Mouse (Mus musculus) limb, embryonic 14.5 days (tissue): ENCODE results near the gene Mab21l3. TPM values are rescaled to one million over a fixed set of nuclear protein-coding genes. Genes with fewer than 3 reads are reported as not detected.

ENCODE experiments used
- ATAC-seq: fragments of 200-750 bp; cut with Nextera tagmentation; 2 replicates; pipeline ENCODE4 v1.8.0; 2017; ENCODE audit warnings: low read depth, moderate number of reproducible peaks, moderate TSS enrichment; ENCODE audit not compliant: low FRiP score
- DNase-seq: peaks from one replicate; pipeline ENCODE4 v3.0.0-alpha.2; 2015; ENCODE audit warnings: low spot score
- H3K27ac ChIP-seq: fragments of 300-500 bp; sonication (generic); replicated peaks from 2 replicates; pipeline ENCODE4 v1.5.1; 2014; ENCODE audit warnings: low read depth, mild to moderate bottlenecking, low read length, moderate library complexity, mixed read lengths
- H3K27me3 ChIP-seq: fragments of 300-500 bp; sonication (generic); 2 replicates; pipeline ENCODE4 v1.6.1; 2014; ENCODE audit warnings: low read length, mixed read lengths; ENCODE audit not compliant: control insufficient read depth, insufficient read depth
- H3K36me3 ChIP-seq: fragments of 300-500 bp; sonication (generic); 2 replicates; pipeline ENCODE4 v1.6.1; 2014; ENCODE audit warnings: mild to moderate bottlenecking, low read length, moderate library complexity, mixed read lengths; ENCODE audit not compliant: control insufficient read depth, insufficient read depth
- H3K4me1 ChIP-seq: fragments of 300-500 bp; sonication (generic); 2 replicates; pipeline ENCODE4 v1.6.1; 2014; ENCODE audit warnings: antibody characterized with exemption, low read length, mixed read lengths; ENCODE audit not compliant: control insufficient read depth, insufficient read depth
- H3K4me2 ChIP-seq: fragments of 300-500 bp; sonication (generic); replicated peaks from 2 replicates; pipeline ENCODE4 v1.6.1; 2014; ENCODE audit warnings: low read depth, mild to moderate bottlenecking, low read length, moderate library complexity; ENCODE audit not compliant: severe bottlenecking
- H3K4me3 ChIP-seq: fragments of 300-500 bp; sonication (generic); replicated peaks from 2 replicates; pipeline ENCODE4 v1.5.1; 2014; ENCODE audit warnings: low read length
- H3K9ac ChIP-seq: fragments of 300-500 bp; sonication (generic); 2 replicates; pipeline ENCODE4 v1.6.1; 2014; ENCODE audit warnings: mild to moderate bottlenecking, low read depth, low read length, moderate library complexity; ENCODE audit not compliant: severe bottlenecking
- H3K9me3 ChIP-seq: fragments of 300-500 bp; sonication (generic); 2 replicates; pipeline ENCODE4 v1.6.1; 2016; ENCODE audit warnings: low read length; ENCODE audit not compliant: control insufficient read depth
- POLR2A ChIP-seq: fragments of 200-500 bp; IDR thresholded peaks from 2 replicates; pipeline ENCODE4 v1.8.0; 2012; ENCODE audit warnings: inconsistent platforms, mild to moderate bottlenecking, moderate library complexity, borderline replicate concordance; ENCODE audit not compliant: insufficient read depth, insufficient read length; ENCODE audit errors: extremely low read depth
- WGBS: fragments of 180-500 bp; shearing (Covaris S2); extraction: QIAGEN DNeasy Blood & Tissue Kit; methylation state at CpG from one replicate; pipeline ENCODE4 v1.1.7; 2014; 5-methylcytosine and 5-hydroxymethylcytosine counted together
- polyA plus RNA-seq, 2 experiments: library from polyadenylated mRNA; depleted of rRNA in 1 of 2; stranded (reverse) in 1 of 2; unstranded in 1 of 2; fragments of >200 nt; fragmentation: Nextera tagmentation in 1 of 2; extraction: Ambion mirVana in 1 of 2; gene quantifications; 2 replicates each; pipeline versions ENCODE4 v1.2.1 to v1.2.3; 2012 to 2014

The Mab21l3 gene
- polyA plus RNA-seq, 2 experiments, result 1.5 to 2.9 TPM

GRCm38 (mm10) chr3:101842372-101843094 is 6.2 kb downstream of the Mab21l3 start:
- Histone ChIP-seq H3K9ac (no peak overlapping the region), H3K27ac (no peak overlapping the region), H3K9me3 (no peaks in the 10 kb centered on the region), H3K4me3 (no peak overlapping the region), H3K4me2 (no peak overlapping the region), H3K27me3 (no peaks in the 10 kb centered on the region), H3K36me3 (no peaks in the 10 kb centered on the region), H3K4me1 (peaks cover 6% of the 10 kb centered on the region; the same call in 1 of the 2 replicates)
- ATAC-seq (no peak), DNase-seq (no peak)
- no peak for TF ChIP-seq POLR2A
- 73% methylated on average over 7 of the region's 7 CpGs for WGBS

DNA sequence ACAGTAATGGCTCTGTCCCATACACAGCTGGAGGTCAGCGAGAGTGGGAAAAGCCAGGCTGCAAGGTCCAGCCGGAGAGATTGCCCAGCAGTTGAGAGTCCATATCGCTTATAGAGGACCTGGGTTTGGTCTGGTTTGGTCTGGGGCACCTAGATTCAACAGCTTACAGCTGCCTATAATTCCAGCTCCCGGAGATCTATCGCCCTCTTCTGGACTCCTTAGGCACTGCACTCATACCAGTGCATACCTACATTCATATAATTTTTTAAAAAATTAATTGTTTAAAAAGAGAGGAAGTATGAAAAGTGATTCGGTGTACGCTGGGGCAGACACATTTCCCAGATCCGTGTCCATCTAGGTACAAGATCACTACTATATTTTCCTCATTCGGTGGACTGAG is 9.4 kb downstream of the Mab21l3 start:
- Histone ChIP-seq H3K4me2 (no peak overlapping the region), H3K4me3 (no peak overlapping the region), H3K9me3 (no peaks in the 10 kb centered on the region), H3K36me3 (no peaks in the 10 kb centered on the region), H3K9ac (no peak overlapping the region), H3K4me1 (peaks cover 15% of the 10 kb centered on the region), H3K27me3 (no peaks in the 10 kb centered on the region), H3K27ac (no peak overlapping the region)
- DNase-seq (no peak), ATAC-seq (no peak)
- no peak for TF ChIP-seq POLR2A
- 86% methylated on average over 9 of the region's 9 CpGs for WGBS

DNA sequence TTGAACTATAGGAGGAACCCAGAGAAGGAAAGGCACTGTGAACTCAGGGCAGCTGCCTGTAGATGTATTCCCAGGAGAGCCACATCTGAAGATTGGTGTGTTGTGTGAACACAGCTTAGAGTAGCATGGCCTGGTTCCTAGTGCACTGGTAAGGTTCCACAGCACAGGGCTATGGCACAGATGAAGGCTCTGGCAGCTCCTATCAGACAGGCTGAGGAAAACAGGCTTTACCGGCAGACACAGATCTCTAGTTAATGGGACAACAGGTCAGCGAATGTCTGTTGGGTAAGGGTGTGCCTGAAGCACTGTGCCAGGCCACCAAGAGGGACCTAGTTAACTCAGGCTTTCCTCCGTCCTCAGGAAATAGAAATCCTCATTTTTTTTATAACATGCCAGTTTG is 11.8 kb downstream of the Mab21l3 start:
- Histone ChIP-seq H3K9me3 (no peaks in the 10 kb centered on the region), H3K36me3 (no peaks in the 10 kb centered on the region), H3K4me3 (no peak overlapping the region), H3K9ac (no peak overlapping the region), H3K4me2 (no peak overlapping the region), H3K27me3 (no peaks in the 10 kb centered on the region), H3K4me1 (peaks cover 16% of the 10 kb centered on the region), H3K27ac (no peak overlapping the region)
- DNase-seq, result no peak
- TF ChIP-seq POLR2A, result no peak
- 73% methylated on average over 3 of the region's 3 CpGs for WGBS
- ATAC-seq, result no peak

GRCm38 (mm10) chr3:101836532-101836931 is 12.2 kb downstream of the Mab21l3 start:
- Histone ChIP-seq H3K4me1 (peaks cover 21% of the 10 kb centered on the region), H3K9me3 (no peaks in the 10 kb centered on the region), H3K4me3 (peak overlapping the region; percentile 13; the same call in 1 of the 2 replicates), H3K9ac (peak overlapping the region; percentile 12; the same call in 1 of the 2 replicates), H3K27ac (peak overlapping the region; percentile 27; the same call in 1 of the 2 replicates), H3K36me3 (no peaks in the 10 kb centered on the region), H3K27me3 (no peaks in the 10 kb centered on the region), H3K4me2 (peak overlapping the region; percentile 44)
- ATAC-seq (no peak), DNase-seq (peak; percentile 18)
- TF ChIP-seq POLR2A, result no peak
- WGBS, result 59% methylated on average over 5 of the region's 5 CpGs

DNA sequence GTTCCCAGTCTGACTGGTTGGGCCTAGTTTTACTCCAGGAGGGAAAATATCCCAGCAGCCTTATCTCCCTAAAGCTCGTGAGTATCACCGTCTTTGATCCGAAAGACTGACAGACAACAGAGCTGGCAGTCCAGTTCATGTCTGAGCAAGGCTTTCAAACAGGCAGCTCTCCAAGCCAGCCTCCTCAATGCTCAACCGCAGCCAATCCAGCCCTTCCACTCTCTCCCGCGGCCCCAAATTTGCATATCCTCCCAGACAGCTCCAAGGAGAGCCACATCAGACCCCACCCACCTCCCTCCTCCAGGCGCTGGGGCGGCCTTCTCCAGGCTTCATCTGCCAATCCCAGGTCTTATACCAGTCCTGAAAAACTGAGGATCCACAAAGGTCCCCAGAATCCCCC is 12.7 kb downstream of the Mab21l3 start:
- ATAC-seq (peak; percentile 92), DNase-seq (peak; percentile 90)
- H3K4me3 ChIP-seq, result peak overlapping the region; percentile 13
- WGBS, result 0% methylated on average over 8 of the region's 8 CpGs
- peak overlapping the region; percentile 12; the same call in 1 of the 2 replicates for H3K9ac ChIP-seq
- H3K9me3 ChIP-seq, result no peaks in the 10 kb centered on the region
- TF ChIP-seq POLR2A, result no peak
- peak overlapping the region; percentile 44 for H3K4me2 ChIP-seq
- H3K4me1 ChIP-seq, result peaks cover 22% of the 10 kb centered on the region
- no peaks in the 10 kb centered on the region for H3K36me3 ChIP-seq
- H3K27me3 ChIP-seq, result no peaks in the 10 kb centered on the region
- H3K27ac ChIP-seq, result 0 out of 2 replicates have a peak overlapping the region, but pooled peaks have one; percentile 27
